Mouse (Mus musculus) CH12.LX (cell line): ENCODE data around the gene Car5a. TPM values are rescaled to one million over a fixed set of nuclear protein-coding genes. Genes with fewer than 3 reads are reported as not detected.

Source experiments
- DNase-seq: peaks from one replicate; pipeline ENCODE4 v3.0.0-alpha.2; 2013; ENCODE audit errors: extremely low read depth
- H3K27ac ChIP-seq: 2 replicates; pipeline ENCODE4 v1.5.1; 2012; ENCODE audit warnings: low read depth, mild to moderate bottlenecking, control low read depth, moderate library complexity; ENCODE audit not compliant: insufficient read depth
- H3K27me3 ChIP-seq: replicated peaks from 2 replicates; pipeline ENCODE3; 2012; ENCODE audit warnings: inconsistent platforms
- H3K36me3 ChIP-seq, 2 experiments: replicated peaks in 1 of 2; 2 replicates each; pipeline versions ENCODE3 to v1.6.1; 2012; ENCODE audit warnings: inconsistent platforms in 1 of 2, low read length in 1 of 2, mild to moderate bottlenecking in 1 of 2, mixed read lengths in 1 of 2, moderate library complexity in 1 of 2; ENCODE audit not compliant: control insufficient read depth in 1 of 2, insufficient read depth in 1 of 2
- H3K4me1 ChIP-seq, 2 experiments: 2 replicates each; pipeline ENCODE4 v1.6.1; 2012; ENCODE audit warnings: inconsistent platforms in 1 of 2, moderate library complexity in 1 of 2; ENCODE audit not compliant: insufficient read depth in 2 of 2, control insufficient read depth in 1 of 2
- H3K4me2 ChIP-seq: 2 replicates; pipeline ENCODE4 v1.6.1; 2012; ENCODE audit warnings: low read depth, mild to moderate bottlenecking, control low read depth; ENCODE audit not compliant: poor library complexity, insufficient read depth, severe bottlenecking
- H3K4me3 ChIP-seq, 3 experiments: fragments of 150-350 bp in 1 of 3; sonication (generic) in 1 of 3; replicated peaks in 1 of 3; 2 replicates each; pipeline versions ENCODE3 to v1.5.1; 2011 to 2012; ENCODE audit warnings: low read depth in 2 of 3, low read length in 2 of 3, mild to moderate bottlenecking in 2 of 3, moderate library complexity in 2 of 3, control low read depth in 1 of 3, improper control_type of control experiment in 1 of 3, inconsistent platforms in 1 of 3, mixed read lengths in 1 of 3; ENCODE audit not compliant: poor library complexity in 1 of 3
- H3K79me2 ChIP-seq: replicated peaks from 2 replicates; pipeline ENCODE4 v1.6.1; 2012; ENCODE audit warnings: mild to moderate bottlenecking, moderate library complexity; ENCODE audit not compliant: control insufficient read depth, poor library complexity, insufficient read depth, severe bottlenecking; ENCODE audit errors: extremely low read depth
- H3K9ac ChIP-seq: 2 replicates; pipeline ENCODE4 v1.6.1; 2012; ENCODE audit warnings: low read depth, mild to moderate bottlenecking, control low read depth, moderate library complexity; ENCODE audit not compliant: insufficient read depth
- H3K9me3 ChIP-seq: replicated peaks from 2 replicates; pipeline ENCODE3; 2012; ENCODE audit warnings: low read length, inconsistent platforms, mixed read lengths
- BHLHE40 ChIP-seq: IDR thresholded peaks from 2 replicates; pipeline ENCODE4 v1.6.1; 2011; ENCODE audit warnings: mild to moderate bottlenecking, low read depth, low read length, improper control_type of control experiment
- CHD2 ChIP-seq: IDR thresholded peaks from 2 replicates; pipeline ENCODE4 v1.6.1; 2011; ENCODE audit warnings: low read length, improper control_type of control experiment
- CTCF ChIP-seq, 2 experiments: IDR thresholded peaks in 1 of 2; conservative IDR thresholded peaks in 1 of 2; 2 replicates each; pipeline ENCODE4 v1.5.1; 2011 to 2012; ENCODE audit warnings: low read depth in 2 of 2, low read length in 2 of 2, improper control_type of control experiment in 1 of 2, inconsistent platforms in 1 of 2, mild to moderate bottlenecking in 1 of 2, moderate library complexity in 1 of 2
- E2F4 ChIP-seq: IDR thresholded peaks from 2 replicates; pipeline ENCODE4 v1.6.1; 2011; ENCODE audit warnings: low read depth, low read length, improper control_type of control experiment; ENCODE audit not compliant: insufficient replicate concordance
- ELF1 ChIP-seq: IDR thresholded peaks from 2 replicates; pipeline ENCODE4 v1.6.1; 2014; ENCODE audit warnings: low read depth, mild to moderate bottlenecking, inconsistent platforms, low read length, improper control_type of control experiment
- ETS1 ChIP-seq: conservative IDR thresholded peaks from 2 replicates; pipeline ENCODE4 v1.6.1; 2012; ENCODE audit warnings: low read depth, mild to moderate bottlenecking, inconsistent platforms, low read length, improper control_type of control experiment, moderate library complexity
- HCFC1 ChIP-seq: IDR thresholded peaks from 2 replicates; pipeline ENCODE4 v1.6.1; 2012; ENCODE audit warnings: low read depth, mild to moderate bottlenecking, inconsistent platforms, low read length, improper control_type of control experiment
- IRF4 ChIP-seq: IDR thresholded peaks from 2 replicates; pipeline ENCODE4 v1.6.1; 2014; ENCODE audit warnings: low read depth, mild to moderate bottlenecking, inconsistent platforms, low read length, improper control_type of control experiment
- JUN ChIP-seq: IDR thresholded peaks from 2 replicates; pipeline ENCODE4 v1.6.1; 2011; ENCODE audit warnings: low read depth, mild to moderate bottlenecking, low read length, improper control_type of control experiment, moderate library complexity; ENCODE audit not compliant: insufficient read depth
- JUND ChIP-seq: conservative IDR thresholded peaks from 2 replicates; pipeline ENCODE4 v1.6.1; 2011; ENCODE audit warnings: low read depth, low read length, improper control_type of control experiment
- MAFK ChIP-seq: IDR thresholded peaks from 2 replicates; pipeline ENCODE4 v1.6.1; 2011; ENCODE audit warnings: low read length, improper control_type of control experiment; ENCODE audit not compliant: insufficient replicate concordance
- MAZ ChIP-seq: IDR thresholded peaks from 2 replicates; pipeline ENCODE4 v1.6.1; 2012; ENCODE audit warnings: low read depth, mild to moderate bottlenecking, inconsistent platforms, low read length, improper control_type of control experiment, moderate library complexity
- MEF2A ChIP-seq: IDR thresholded peaks from 2 replicates; pipeline ENCODE4 v1.6.1; 2014; ENCODE audit warnings: low read depth, mild to moderate bottlenecking, inconsistent platforms, low read length, improper control_type of control experiment, borderline replicate concordance
- MXI1 ChIP-seq: IDR thresholded peaks from 2 replicates; pipeline ENCODE4 v1.6.1; 2011; ENCODE audit warnings: mild to moderate bottlenecking, low read depth, low read length, improper control_type of control experiment
- MYC ChIP-seq: IDR thresholded peaks from 2 replicates; pipeline ENCODE4 v1.6.1; 2011; ENCODE audit warnings: low read depth, mild to moderate bottlenecking, improper control_type of control experiment, low read length
- NELFE ChIP-seq: IDR thresholded peaks from 2 replicates; pipeline ENCODE4 v1.6.1; 2011; ENCODE audit warnings: low read depth, low read length, improper control_type of control experiment
- PAX5 ChIP-seq: IDR thresholded peaks from 2 replicates; pipeline ENCODE4 v1.6.1; 2012; ENCODE audit warnings: low read length, inconsistent platforms, mixed read lengths
- POLR2A ChIP-seq: IDR thresholded peaks from 2 replicates; pipeline ENCODE4 v1.6.1; 2011; ENCODE audit warnings: low read depth, mild to moderate bottlenecking, improper control_type of control experiment, low read length
- POLR2AphosphoS2 ChIP-seq: IDR thresholded peaks from 2 replicates; pipeline ENCODE4 v1.6.1; 2011; ENCODE audit warnings: low read depth, low read length, improper control_type of control experiment
- RAD21 ChIP-seq: IDR thresholded peaks from 2 replicates; pipeline ENCODE4 v1.6.1; 2011; ENCODE audit warnings: low read depth, mild to moderate bottlenecking, low read length, improper control_type of control experiment, moderate library complexity
- RCOR1 ChIP-seq: conservative IDR thresholded peaks from 2 replicates; pipeline ENCODE4 v1.6.1; 2012; ENCODE audit warnings: low read depth, mild to moderate bottlenecking, inconsistent platforms, low read length, improper control_type of control experiment
- SIN3A ChIP-seq: IDR thresholded peaks from 2 replicates; pipeline ENCODE4 v1.6.1; 2012; ENCODE audit warnings: low read length, improper control_type of control experiment, inconsistent platforms
- SMC3 ChIP-seq: IDR thresholded peaks from 2 replicates; pipeline ENCODE4 v1.6.1; 2011; ENCODE audit warnings: low read depth, low read length, improper control_type of control experiment
- TBP ChIP-seq: conservative IDR thresholded peaks from 2 replicates; pipeline ENCODE4 v1.6.1; 2011; ENCODE audit warnings: low read depth, low read length, improper control_type of control experiment
- TCF12 ChIP-seq: IDR thresholded peaks from 2 replicates; pipeline ENCODE4 v1.6.1; 2014; ENCODE audit warnings: low read depth, mild to moderate bottlenecking, inconsistent platforms, low read length, improper control_type of control experiment
- UBTF ChIP-seq: IDR thresholded peaks from 2 replicates; pipeline ENCODE4 v1.6.1; 2012; ENCODE audit warnings: low read depth, mild to moderate bottlenecking, inconsistent platforms, low read length, improper control_type of control experiment, moderate library complexity
- USF1 ChIP-seq: IDR thresholded peaks from 2 replicates; pipeline ENCODE4 v1.6.1; 2014; ENCODE audit warnings: low read depth, mild to moderate bottlenecking, inconsistent platforms, low read length, improper control_type of control experiment
- USF2 ChIP-seq: conservative IDR thresholded peaks from 2 replicates; pipeline ENCODE4 v1.6.1; 2011; ENCODE audit warnings: low read depth, low read length, improper control_type of control experiment
- ZKSCAN1 ChIP-seq: IDR thresholded peaks from 2 replicates; pipeline ENCODE4 v1.6.1; 2012; ENCODE audit warnings: low read depth, inconsistent platforms, low read length, improper control_type of control experiment, borderline replicate concordance
- ZMIZ1 ChIP-seq: IDR thresholded peaks from 2 replicates; pipeline ENCODE4 v1.6.1; 2012; ENCODE audit warnings: low read depth, mild to moderate bottlenecking, inconsistent platforms, low read length, improper control_type of control experiment
- ZNF384 ChIP-seq: IDR thresholded peaks from 2 replicates; pipeline ENCODE4 v1.6.1; 2012; ENCODE audit warnings: low read depth, low read length, improper control_type of control experiment, inconsistent platforms
- dilution Hi-C: fragments of 300-500 bp; cut with MboI; formaldehyde crosslinking; loops from 2 replicates; pipeline ENCODE4 v1.14.3; 2020; ENCODE audit warnings: low sequenced_read_pairs; ENCODE audit not compliant: extremely low pct_unique_long_range_greater_than_20kb, extremely low pct_ligation_motif_present
- in situ Hi-C: fragments of 300-500 bp; cut with MboI; formaldehyde crosslinking; loops from 3 replicates; pipeline ENCODE4 v1.14.3; 2019; ENCODE audit warnings: low sequenced_read_pairs, low pct_ligation_motif_present, low pct_unique_long_range_greater_than_20kb, mixed read lengths
- polyA plus RNA-seq: library from polyadenylated mRNA; unstranded; fragments of >175 nt; gene quantifications from 2 replicates; pipeline ENCODE4 v1.2.1, GENCODE M21; 2012; ENCODE audit warnings: low read depth; ENCODE audit not compliant: insufficient read length
- total RNA-seq, 2 experiments: library from RNA; depleted of rRNA; stranded (reverse); fragments of 300-350 nt in 1 of 2; fragments of >200 nt in 1 of 2; gene quantifications; 2 replicates each; pipeline ENCODE4 v1.2.3; 2012 to 2014

Car5a gene
- total and polyA plus RNA-seq, 3 experiments: 1.6 to 9.7 TPM; not detected in 1

DNA sequence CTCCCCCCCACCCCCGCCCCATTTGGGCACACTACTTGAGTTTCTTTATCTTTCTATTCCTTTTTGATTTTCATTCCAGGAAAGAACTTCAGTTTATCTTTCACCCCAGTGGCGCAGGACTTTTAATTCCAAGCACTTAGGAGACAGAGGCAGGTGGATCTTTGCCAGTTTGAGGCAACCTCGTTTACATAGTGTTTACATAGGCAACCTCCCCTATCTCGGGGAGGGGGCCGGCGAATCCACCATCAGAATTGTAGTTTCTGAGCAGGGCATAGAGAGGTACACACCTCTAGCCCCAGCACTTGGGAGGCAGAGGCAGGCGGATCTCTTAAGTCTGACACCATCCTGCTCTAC lies 6.9 kb upstream of the Car5a start:
- no peak overlapping the region for H3K27ac ChIP-seq
- peaks cover 41% of the 10 kb centered on the region for H3K79me2 ChIP-seq
- in situ Hi-C loops (no loop called here), dilution Hi-C loops (no loop called here)
- peak overlapping the region; percentile 94 for H3K4me2 ChIP-seq
- H3K27me3 ChIP-seq: peaks cover 2% of the 10 kb centered on the region
- no peaks in the 10 kb centered on the region for H3K9me3 ChIP-seq
- TF ChIP-seq SIN3A (peak; percentile 1; the same call in 1 of the 2 replicates), POLR2AphosphoS2 (no peak)
- H3K9ac ChIP-seq: peak overlapping the region; percentile 100
- no peak for DNase-seq
- H3K4me3 ChIP-seq: peak overlapping the region; percentile 90 to 99 (median 97)
- H3K4me1 ChIP-seq: peaks cover 22 to 59% of the 10 kb centered on the region in 2 experiments
- peaks cover 19 to 41% of the 10 kb centered on the region in 2 experiments for H3K36me3 ChIP-seq

DNA sequence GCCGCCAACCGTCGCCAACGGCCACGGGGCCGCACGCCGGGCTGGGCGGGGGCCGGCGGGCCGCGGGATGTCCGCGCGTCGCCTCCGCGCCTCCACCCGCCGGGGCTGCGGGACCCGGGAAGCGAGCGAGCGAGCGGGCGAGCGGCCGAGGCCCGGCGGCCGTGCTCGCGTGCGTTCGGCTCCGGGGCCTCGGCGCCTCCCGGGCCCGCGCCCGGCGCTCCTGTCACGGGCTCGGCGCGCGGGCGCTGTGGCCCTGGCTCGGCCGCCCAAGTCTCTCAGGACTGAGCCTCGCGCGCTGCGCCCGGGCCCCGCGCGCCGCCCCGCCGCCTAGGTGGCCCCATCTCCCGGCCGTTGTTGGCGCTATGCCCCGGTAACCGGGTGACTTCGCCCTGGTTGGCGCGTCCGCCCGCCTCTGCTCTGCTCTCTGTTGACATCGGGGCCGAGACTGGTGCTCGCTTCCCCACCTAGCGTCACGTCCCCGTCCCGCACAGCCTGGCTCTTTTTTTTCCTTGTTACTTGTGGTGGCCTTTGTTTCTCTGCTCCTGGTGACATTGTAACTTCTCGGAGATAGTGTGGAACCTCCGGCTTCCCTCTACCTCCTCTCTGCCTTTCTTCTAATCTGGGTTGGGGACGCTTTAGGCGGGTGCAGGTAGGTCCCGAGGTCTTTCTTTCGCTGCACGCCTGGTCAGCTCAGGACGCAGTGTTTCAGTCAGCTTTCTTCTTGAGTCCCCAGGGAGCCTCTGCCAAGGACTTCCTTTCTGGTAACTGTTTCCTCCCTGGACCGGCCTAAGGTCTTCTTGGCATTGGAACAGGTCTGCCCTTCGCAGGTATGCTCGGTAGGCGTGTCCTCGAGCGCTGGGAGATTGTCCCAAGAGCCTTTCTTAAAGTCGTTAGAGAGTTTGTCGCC lies 6.3 kb upstream of the Car5a start:
- DNase-seq: no peak
- TF ChIP-seq JUN (no peak), MEF2A (no peak), SIN3A (peak; percentile 51), RCOR1 (no peak), PAX5 (no peak), POLR2A (peak; percentile 51; the same call in 1 of the 2 replicates), SMC3 (no peak), ZMIZ1 (no peak), ELF1 (no peak), POLR2AphosphoS2 (no peak), MXI1 (peak; percentile 32), BHLHE40 (0 out of 2 replicates have a peak, but pooled peaks have one; percentile 5), CHD2 (no peak), HCFC1 (peak; percentile 45), MAZ (no peak), ETS1 (no peak), IRF4 (no peak), MYC (no peak), CTCF (conservative IDR thresholded peaks at IDR 0.05 in 1 of 2, IDR thresholded peaks at IDR 0.05 in 1 of 2; ENCODE audit: low read depth in 2 of 2, low read length in 2 of 2) (no peak), UBTF (peak; percentile 44; the same call in 1 of the 2 replicates), ZNF384 (no peak), NELFE (no peak), RAD21 (no peak), TBP (no peak), E2F4 (no peak), USF2 (no peak), MAFK (no peak), USF1 (no peak), ZKSCAN1 (no peak), TCF12 (no peak), JUND (no peak)

More for the DNA sequence above, 6.3 kb upstream of the Car5a start:
- H3K36me3 ChIP-seq: peaks cover 19 to 36% of the 10 kb centered on the region in 2 experiments
- no peaks in the 10 kb centered on the region for H3K9me3 ChIP-seq
- peak overlapping the region; percentile 93 for H3K27ac ChIP-seq
- peak overlapping the region; percentile 90 to 99 (median 97) for H3K4me3 ChIP-seq
- H3K79me2 ChIP-seq: peaks cover 41% of the 10 kb centered on the region
- peak overlapping the region; percentile 100 for H3K9ac ChIP-seq
- H3K4me1 ChIP-seq: peaks cover 22 to 56% of the 10 kb centered on the region in 2 experiments
- peaks cover 6% of the 10 kb centered on the region for H3K27me3 ChIP-seq
- in situ Hi-C loops (no loop called here), dilution Hi-C loops (no loop called here)
- H3K4me2 ChIP-seq: peak overlapping the region; percentile 94
